Mouse (Mus musculus): ENCODE results near the gene Nrxn1. TPM values are rescaled to one million over a fixed set of nuclear protein-coding genes. Genes with fewer than 3 reads are reported as not detected.

Gene Nrxn1
- polyA plus RNA-seq, 1 experiment from 2014 or later = 0.31 TPM

GRCm38 (mm10) chr17:91079096-91079495 is 13.8 kb downstream of the Nrxn1 start:
- Histone ChIP-seq H3K4me3 (replicated peaks) (no peak overlapping the region), H3K9me3 (replicated peaks) (no peaks in the 10 kb centered on the region), H3K9ac (no peak overlapping the region), H3K36me3 (replicated peaks) (no peaks in the 10 kb centered on the region), H3K27me3 (no peaks in the 10 kb centered on the region), H3K4me2 (no peak overlapping the region), H3K4me1 (replicated peaks) (no peaks in the 10 kb centered on the region), H3K27ac (replicated peaks) (no peak overlapping the region)
- ATAC-seq (ENCODE audit: insufficient read depth) = no peak

DNA sequence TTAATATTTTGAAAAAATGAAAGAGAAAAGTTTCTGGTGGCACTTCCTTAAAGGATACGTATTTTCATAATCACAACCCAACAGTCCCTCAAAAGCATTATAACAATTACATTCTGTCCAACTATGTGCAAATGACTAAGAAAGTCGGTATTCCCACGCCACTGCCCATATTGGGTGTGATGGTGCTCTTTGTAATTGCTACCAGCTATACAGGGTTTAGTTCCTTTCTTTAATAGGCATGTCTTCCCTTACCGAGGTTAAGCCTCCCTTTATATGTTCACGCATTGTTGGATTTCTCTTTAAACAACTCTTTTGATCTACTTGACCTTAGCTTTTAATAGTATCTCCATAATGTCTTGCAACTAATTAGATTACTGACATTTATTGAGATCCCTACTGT is 18.1 kb downstream of the Nrxn1 start:
- Histone ChIP-seq H3K36me3 (replicated peaks) (no peaks in the 10 kb centered on the region), H3K27ac (replicated peaks) (no peak overlapping the region), H3K9me3 (replicated peaks) (no peaks in the 10 kb centered on the region), H3K4me3 (replicated peaks) (no peak overlapping the region), H3K4me1 (replicated peaks) (no peaks in the 10 kb centered on the region), H3K9ac (no peak overlapping the region), H3K27me3 (no peaks in the 10 kb centered on the region), H3K4me2 (no peak overlapping the region)
- no peak for ATAC-seq (ENCODE audit: insufficient read depth)
- WGBS (ENCODE audit: insufficient replicate concordance) = 68% methylated on average over 5 of the region's 5 CpGs

- no peaks in the 10 kb centered on the region for H3K9me3 ChIP-seq (replicated peaks)
These were observed 59.4 kb downstream of the Nrxn1 start for GRCm38 (mm10) chr17:91033466-91033865.

GRCm38 (mm10) chr17:91025061-91025623 is 67.7 kb downstream of the Nrxn1 start:
- Histone ChIP-seq H3K9ac (no peak overlapping the region), H3K9me3 (replicated peaks) (no peaks in the 10 kb centered on the region), H3K36me3 (replicated peaks) (no peaks in the 10 kb centered on the region), H3K27ac (replicated peaks) (no peak overlapping the region), H3K27me3 (no peaks in the 10 kb centered on the region), H3K4me1 (replicated peaks) (no peaks in the 10 kb centered on the region), H3K4me2 (no peak overlapping the region), H3K4me3 (replicated peaks) (no peak overlapping the region)
- ATAC-seq (ENCODE audit: insufficient read depth) = no peak
- WGBS (ENCODE audit: insufficient replicate concordance) = 59% methylated on average over 2 of the region's 2 CpGs

More at GRCm38 (mm10) chr17:91033466-91033865, 59.4 kb downstream of the Nrxn1 start:
- H3K4me2 ChIP-seq = no peak overlapping the region
- no peaks in the 10 kb centered on the region for H3K27me3 ChIP-seq
- no peaks in the 10 kb centered on the region for H3K4me1 ChIP-seq (replicated peaks)
- no peak overlapping the region for H3K4me3 ChIP-seq (replicated peaks)
- ATAC-seq (ENCODE audit: insufficient read depth) = no peak
- WGBS (ENCODE audit: insufficient replicate concordance) = 71% methylated on average over 7 of the region's 7 CpGs
- no peaks in the 10 kb centered on the region for H3K36me3 ChIP-seq (replicated peaks)
- H3K9ac ChIP-seq = no peak overlapping the region
- no peak overlapping the region for H3K27ac ChIP-seq (replicated peaks)

DNA sequence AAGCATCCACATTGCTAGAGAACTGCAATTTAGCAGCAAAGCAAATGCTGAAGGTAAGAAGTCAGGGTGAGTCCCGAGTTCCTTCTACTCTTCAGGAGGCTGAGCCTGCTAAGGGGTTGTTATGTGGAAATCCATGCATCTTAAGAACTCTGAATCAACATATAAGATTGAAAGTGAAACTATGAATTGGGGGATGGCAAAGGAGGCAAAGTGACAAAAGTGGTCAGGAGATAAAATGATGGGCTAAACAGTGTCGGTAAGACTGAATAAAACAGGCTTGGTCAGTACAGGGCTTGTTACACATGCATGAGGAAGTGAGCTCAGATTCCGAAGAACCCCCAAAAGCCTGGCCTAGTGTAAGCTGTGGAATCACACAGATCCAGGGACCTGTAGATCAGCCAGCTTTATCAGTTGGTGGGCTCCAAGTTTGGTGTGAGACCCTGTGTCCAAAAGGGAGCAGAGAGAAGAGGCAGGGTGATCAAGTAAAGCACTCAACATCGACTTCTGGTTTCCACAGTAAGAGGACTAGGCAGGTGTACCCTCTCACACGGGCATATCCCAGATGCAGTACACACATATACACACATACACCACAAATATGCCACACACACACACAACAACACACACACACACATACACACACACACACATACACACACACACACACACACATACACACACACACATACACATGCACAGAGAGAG is 85.3 kb downstream of the Nrxn1 start:
- Histone ChIP-seq H3K4me1 (replicated peaks) (no peaks in the 10 kb centered on the region), H3K4me2 (no peak overlapping the region), H3K9ac (no peak overlapping the region), H3K36me3 (replicated peaks) (no peaks in the 10 kb centered on the region), H3K27me3 (no peaks in the 10 kb centered on the region), H3K9me3 (replicated peaks) (no peaks in the 10 kb centered on the region), H3K4me3 (replicated peaks) (no peak overlapping the region), H3K27ac (replicated peaks) (no peak overlapping the region)
- 56% methylated on average over 5 of the region's 5 CpGs for WGBS (ENCODE audit: insufficient replicate concordance)
- ATAC-seq (ENCODE audit: insufficient read depth) = no peak

DNA sequence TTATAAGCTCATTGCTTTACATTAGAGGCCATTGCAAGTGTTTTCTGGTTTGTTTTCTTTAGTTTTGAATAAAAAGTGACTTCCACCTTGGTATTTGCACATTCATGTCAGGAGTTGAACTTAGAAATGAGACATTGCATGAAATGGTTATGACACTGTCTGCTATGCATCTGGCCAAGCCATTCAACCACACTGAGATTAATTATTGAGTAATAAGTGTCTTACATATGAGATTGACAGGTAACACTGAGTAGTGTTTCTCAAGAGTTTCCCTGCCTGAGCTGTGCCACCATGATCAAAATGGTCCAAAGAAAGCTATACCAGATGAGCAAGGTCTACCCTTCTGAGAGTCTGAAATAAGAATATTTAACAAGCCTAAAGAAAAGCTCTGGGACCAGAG is 92.5 kb downstream of the Nrxn1 start:
- Histone ChIP-seq H3K36me3 (replicated peaks) (no peaks in the 10 kb centered on the region), H3K27ac (replicated peaks) (no peak overlapping the region), H3K4me3 (replicated peaks) (no peak overlapping the region), H3K4me1 (replicated peaks) (no peaks in the 10 kb centered on the region), H3K27me3 (no peaks in the 10 kb centered on the region), H3K9me3 (replicated peaks) (no peaks in the 10 kb centered on the region), H3K4me2 (no peak overlapping the region), H3K9ac (no peak overlapping the region)
- no peak for ATAC-seq (ENCODE audit: insufficient read depth)

GRCm38 (mm10) chr17:90999667-91000154 is 93.2 kb downstream of the Nrxn1 start:
- no peak for ATAC-seq (ENCODE audit: insufficient read depth)
- Histone ChIP-seq H3K9ac (no peak overlapping the region), H3K4me2 (no peak overlapping the region), H3K27me3 (no peaks in the 10 kb centered on the region), H3K36me3 (replicated peaks) (no peaks in the 10 kb centered on the region), H3K27ac (replicated peaks) (no peak overlapping the region), H3K9me3 (replicated peaks) (no peaks in the 10 kb centered on the region), H3K4me3 (replicated peaks) (no peak overlapping the region), H3K4me1 (replicated peaks) (no peaks in the 10 kb centered on the region)
- WGBS (ENCODE audit: insufficient replicate concordance) = 38% methylated on average over 4 of the region's 4 CpGs

DNA sequence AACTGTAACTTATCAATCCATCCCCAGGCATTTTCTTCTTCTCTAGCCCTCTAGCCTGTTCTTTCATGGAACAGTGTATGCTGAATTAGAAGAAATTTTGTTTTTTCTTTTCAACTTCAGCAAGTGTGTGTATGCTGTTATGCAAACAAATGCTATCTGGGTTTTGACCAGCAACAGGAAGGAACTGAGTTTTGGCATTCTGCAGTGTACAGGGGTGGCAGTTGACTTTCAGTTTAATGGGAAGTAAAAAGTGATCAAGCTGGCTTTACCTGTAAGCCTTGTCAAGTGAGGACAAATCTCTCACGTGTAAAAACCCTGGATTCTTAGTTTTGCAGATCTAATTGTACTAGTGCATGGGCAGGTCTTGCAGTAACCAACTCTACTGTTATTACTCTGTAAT is 95.2 kb downstream of the Nrxn1 start:
- Histone ChIP-seq H3K4me1 (replicated peaks) (no peaks in the 10 kb centered on the region), H3K4me2 (no peak overlapping the region), H3K9ac (no peak overlapping the region), H3K4me3 (replicated peaks) (no peak overlapping the region), H3K27ac (replicated peaks) (no peak overlapping the region), H3K27me3 (no peaks in the 10 kb centered on the region), H3K36me3 (replicated peaks) (no peaks in the 10 kb centered on the region), H3K9me3 (replicated peaks) (no peaks in the 10 kb centered on the region)
- WGBS (ENCODE audit: insufficient replicate concordance) = 9% methylated on average over 1 of the region's 1 CpGs
- ATAC-seq (ENCODE audit: insufficient read depth) = no peak

GRCm38 (mm10) chr17:90995436-90995835 is 97.4 kb downstream of the Nrxn1 start:
- no peaks in the 10 kb centered on the region for H3K4me1 ChIP-seq (replicated peaks)
- WGBS (ENCODE audit: insufficient replicate concordance) = 17% methylated on average over 1 of the region's 1 CpGs
- H3K36me3 ChIP-seq (replicated peaks) = no peaks in the 10 kb centered on the region
- H3K4me3 ChIP-seq (replicated peaks) = no peak overlapping the region
- H3K27me3 ChIP-seq = no peaks in the 10 kb centered on the region
- no peak overlapping the region for H3K4me2 ChIP-seq
- no peaks in the 10 kb centered on the region for H3K9me3 ChIP-seq (replicated peaks)
- no peak for ATAC-seq (ENCODE audit: insufficient read depth)
- H3K27ac ChIP-seq (replicated peaks) = no peak overlapping the region
- no peak overlapping the region for H3K9ac ChIP-seq

DNA sequence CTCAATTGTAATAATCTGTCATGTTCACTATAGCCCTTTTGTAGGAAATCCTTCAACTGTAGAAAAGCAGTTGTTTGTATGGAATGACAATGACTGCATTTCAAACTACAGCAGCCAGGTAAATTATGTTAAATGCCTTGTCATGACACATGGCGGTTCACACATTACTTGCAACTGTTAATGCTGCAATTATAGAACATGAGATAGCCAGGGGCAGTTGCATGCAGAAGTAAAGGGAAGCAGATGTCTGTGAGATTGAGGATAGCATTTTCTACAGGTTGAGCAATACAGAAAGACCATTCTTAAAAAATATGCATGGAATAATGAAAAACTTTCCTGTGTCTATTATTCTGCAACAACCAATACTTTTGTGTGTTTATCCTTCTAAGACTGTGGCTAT is 98.6 kb downstream of the Nrxn1 start:
- H3K36me3 ChIP-seq (replicated peaks) = no peaks in the 10 kb centered on the region
- 56% methylated on average over 1 of the region's 1 CpGs for whole genome bisulfite sequencing (ENCODE audit: insufficient replicate concordance)
- no peak for ATAC-seq (ENCODE audit: insufficient read depth)

GRCm38 (mm10) chr17:90990747-90991146 is 102.1 kb downstream of the Nrxn1 start:
- Histone ChIP-seq H3K4me3 (replicated peaks) (no peak overlapping the region), H3K36me3 (replicated peaks) (no peaks in the 10 kb centered on the region), H3K27ac (replicated peaks) (no peak overlapping the region), H3K9me3 (replicated peaks) (no peaks in the 10 kb centered on the region), H3K27me3 (no peaks in the 10 kb centered on the region), H3K9ac (no peak overlapping the region), H3K4me1 (replicated peaks) (no peaks in the 10 kb centered on the region), H3K4me2 (no peak overlapping the region)
- ATAC-seq (ENCODE audit: insufficient read depth) = no peak
- WGBS (ENCODE audit: insufficient replicate concordance) = 75% methylated on average over 2 of the region's 2 CpGs

More for the DNA sequence above, 98.6 kb downstream of the Nrxn1 start:
- H3K27me3 ChIP-seq = no peaks in the 10 kb centered on the region
- H3K4me2 ChIP-seq = no peak overlapping the region
- no peak overlapping the region for H3K4me3 ChIP-seq (replicated peaks)
- H3K9me3 ChIP-seq (replicated peaks) = no peaks in the 10 kb centered on the region
- no peak overlapping the region for H3K9ac ChIP-seq
- H3K4me1 ChIP-seq (replicated peaks) = no peaks in the 10 kb centered on the region
- H3K27ac ChIP-seq (replicated peaks) = no peak overlapping the region
